Mouse (Mus musculus) C2C12 (cell line): ENCODE results near the gene Idh2.

Experiments used
- CTCF ChIP-seq: IDR thresholded peaks from one replicate; pipeline ENCODE4 v1.5.1; 2011; ENCODE audit not compliant: control insufficient read depth, insufficient read depth, insufficient read length
- MAX ChIP-seq: IDR thresholded peaks from one replicate; pipeline ENCODE4 v1.6.1; 2011; ENCODE audit warnings: mild to moderate bottlenecking, control low read depth
- MYOD1 ChIP-seq: IDR thresholded peaks from one replicate; pipeline ENCODE4 v1.6.1; 2011; ENCODE audit warnings: low read depth; ENCODE audit not compliant: control insufficient read depth, insufficient read length
- MYOG ChIP-seq: IDR thresholded peaks from one replicate; pipeline ENCODE4 v1.6.1; 2011; ENCODE audit not compliant: control insufficient read depth, insufficient read length; ENCODE audit errors: extremely low read depth
- USF1 ChIP-seq: IDR thresholded peaks from one replicate; pipeline ENCODE4 v1.6.1; 2011; ENCODE audit warnings: low read depth, mild to moderate bottlenecking, control low read depth, moderate library complexity

DNA sequence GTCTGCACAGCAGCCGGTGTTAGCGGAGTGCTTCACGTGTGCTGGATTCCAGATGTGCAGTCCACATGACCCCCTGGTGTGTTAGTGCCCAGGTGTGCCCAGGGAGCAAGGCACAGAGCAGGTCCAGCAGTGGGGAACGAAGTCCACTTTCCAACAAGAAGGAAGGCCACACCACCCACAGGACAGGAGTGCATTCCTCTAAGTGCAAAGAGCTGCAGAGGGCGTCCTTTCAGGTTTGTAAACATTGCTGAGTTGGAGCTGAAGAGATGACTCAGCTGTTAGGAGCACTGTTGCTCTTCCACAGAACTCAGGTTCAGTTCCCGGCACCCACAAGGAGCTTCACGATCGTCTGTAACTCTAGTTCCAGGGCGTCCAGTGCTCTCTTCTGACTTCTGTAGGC, 62.0 kb downstream of the Idh2 start:
- TF ChIP-seq CTCF (no peak), USF1 (no peak), MAX (no peak), MYOG (no peak), MYOD1 (no peak)
